Mouse (Mus musculus) forebrain, embryonic 11.5 days (tissue): ENCODE measurements around the gene Fank1. TPM values are rescaled to one million over a fixed set of nuclear protein-coding genes. Genes with fewer than 3 reads are reported as not detected.
A peak's percentile ranks its signal among the peaks of the same experiment; 100 is the strongest.

Source experiments
- ATAC-seq: fragments of 200-750 bp; cut with Nextera tagmentation; replicated peaks from 2 replicates; pipeline ENCODE4 v1.8.0; 2017; ENCODE audit warnings: moderate TSS enrichment; ENCODE audit not compliant: low FRiP score
- DNase-seq: peaks from one replicate; pipeline ENCODE4 v3.0.0-alpha.2; 2017; ENCODE audit warnings: low spot score
- H3K27ac ChIP-seq: fragments of 300-500 bp; sonication (generic); 2 replicates; pipeline ENCODE4 v1.5.1; 2014; ENCODE audit warnings: low read depth, low read length
- H3K27me3 ChIP-seq: fragments of 300-500 bp; sonication (generic); 2 replicates; pipeline ENCODE4 v1.6.1; 2014; ENCODE audit warnings: mild to moderate bottlenecking, low read length, mixed read lengths; ENCODE audit not compliant: control insufficient read depth, insufficient read depth
- H3K36me3 ChIP-seq: fragments of 300-500 bp; sonication (generic); 2 replicates; pipeline ENCODE4 v1.6.1; 2014; ENCODE audit warnings: mild to moderate bottlenecking, low read length, moderate library complexity, mixed read lengths; ENCODE audit not compliant: control insufficient read depth, insufficient read depth
- H3K4me1 ChIP-seq: fragments of 300-500 bp; sonication (generic); replicated peaks from 2 replicates; pipeline ENCODE4 v1.6.1; 2014; ENCODE audit warnings: low read length, mixed read lengths; ENCODE audit not compliant: control insufficient read depth, insufficient read depth
- H3K4me2 ChIP-seq: fragments of 300-500 bp; sonication (generic); 2 replicates; pipeline ENCODE4 v1.6.1; 2014; ENCODE audit warnings: low read depth, mild to moderate bottlenecking, low read length, moderate library complexity, mixed read lengths; ENCODE audit not compliant: severe bottlenecking
- H3K4me3 ChIP-seq: fragments of 300-500 bp; sonication (generic); 2 replicates; pipeline ENCODE4 v1.5.1; 2014; ENCODE audit warnings: low read depth, low read length
- H3K9ac ChIP-seq: fragments of 300-500 bp; sonication (generic); 2 replicates; pipeline ENCODE4 v1.6.1; 2014; ENCODE audit warnings: low read length
- H3K9me3 ChIP-seq: fragments of 300-500 bp; sonication (generic); 2 replicates; pipeline ENCODE4 v1.6.1; 2016; ENCODE audit warnings: low read length, mixed read lengths; ENCODE audit not compliant: control insufficient read depth
- WGBS: fragments of 180-500 bp; shearing (Covaris S2); extraction: QIAGEN DNeasy Blood & Tissue Kit; methylation state at CpG from one replicate; pipeline ENCODE4 v1.1.7; 2014; 5-methylcytosine and 5-hydroxymethylcytosine counted together
- polyA plus RNA-seq: library from polyadenylated mRNA; unstranded; fragments of >200 nt; fragmentation: Nextera tagmentation; extraction: Ambion mirVana; gene quantifications from 2 replicates; pipeline ENCODE4 v1.2.1, GENCODE M21; 2014

The Fank1 gene
- polyA plus RNA-seq, result 1.5 and 1.7 TPM in 2 replicates

DNA sequence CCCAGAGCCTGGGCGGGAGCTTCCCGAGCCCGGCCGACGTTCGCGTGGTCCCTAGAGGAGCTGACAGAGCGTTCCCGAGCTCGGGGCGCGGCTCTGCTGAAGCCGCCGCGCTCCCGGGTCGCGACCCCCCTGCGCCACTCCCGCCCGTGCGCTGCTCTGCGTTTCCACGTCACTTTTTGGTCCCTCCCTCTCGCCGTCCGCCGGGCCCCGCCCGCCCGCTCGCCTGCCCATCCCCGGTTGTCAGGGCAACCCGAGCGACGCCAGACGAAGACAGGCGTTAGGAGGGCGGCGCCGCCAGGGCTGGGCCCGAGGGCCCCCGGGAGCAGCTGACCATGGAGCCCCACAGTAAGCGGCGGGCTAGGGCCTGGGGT, at the start of gene Fank1:
TSS of gene Fank1 (plus strand) at position 236 of the 371 bp plus-strand sequence.
- ATAC-seq, result peak; percentile 94
- peak; percentile 95 for DNase-seq
- Histone ChIP-seq H3K4me3 (peak within 1 kb of the TSS; percentile 81), H3K27ac (no peak within 1 kb of the TSS), H3K27me3 (no peaks in the 10 kb centered on the region), H3K9me3 (no peaks in the 10 kb centered on the region), H3K4me1 (peaks cover 5% of the 10 kb centered on the region; the same call in 1 of the 2 replicates), H3K36me3 (no peaks in the 10 kb centered on the region), H3K9ac (peak within 1 kb of the TSS; percentile 81), H3K4me2 (peak within 1 kb of the TSS; percentile 85)
- WGBS, result 0% methylated on average over 44 of the region's 45 CpGs

DNA sequence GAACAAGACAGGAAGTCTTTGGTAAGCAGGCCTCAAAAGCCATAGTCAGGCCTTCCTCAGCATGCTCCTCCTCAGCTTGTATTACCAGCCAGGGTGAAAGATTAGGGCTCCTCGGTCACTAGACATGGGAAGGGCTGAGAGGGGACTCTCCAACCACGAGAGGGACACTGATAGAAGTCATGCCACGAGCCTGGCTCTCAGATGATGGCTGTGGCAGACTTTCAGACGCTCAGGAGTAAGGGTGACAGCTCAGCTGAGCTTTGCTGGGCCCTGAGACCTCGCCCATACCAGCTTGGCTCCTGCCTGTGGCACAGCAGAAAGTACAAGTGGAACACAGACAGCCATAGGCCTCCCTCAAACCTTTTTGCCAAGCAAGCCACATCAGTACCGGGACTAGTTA, 49.6 kb upstream of the Fank1 start:
- ATAC-seq (no peak), DNase-seq (no peak)
- H3K4me2 ChIP-seq, result no peak overlapping the region
- peaks cover 3% of the 10 kb centered on the region; the same call in 1 of the 2 replicates for H3K36me3 ChIP-seq
- WGBS, result 84% methylated on average over 6 of the region's 6 CpGs
- no peaks in the 10 kb centered on the region for H3K27me3 ChIP-seq
- no peak overlapping the region for H3K4me3 ChIP-seq
- H3K9me3 ChIP-seq, result no peaks in the 10 kb centered on the region
- H3K9ac ChIP-seq, result no peak overlapping the region
- H3K4me1 ChIP-seq, result no peaks in the 10 kb centered on the region
- no peak overlapping the region for H3K27ac ChIP-seq

DNA sequence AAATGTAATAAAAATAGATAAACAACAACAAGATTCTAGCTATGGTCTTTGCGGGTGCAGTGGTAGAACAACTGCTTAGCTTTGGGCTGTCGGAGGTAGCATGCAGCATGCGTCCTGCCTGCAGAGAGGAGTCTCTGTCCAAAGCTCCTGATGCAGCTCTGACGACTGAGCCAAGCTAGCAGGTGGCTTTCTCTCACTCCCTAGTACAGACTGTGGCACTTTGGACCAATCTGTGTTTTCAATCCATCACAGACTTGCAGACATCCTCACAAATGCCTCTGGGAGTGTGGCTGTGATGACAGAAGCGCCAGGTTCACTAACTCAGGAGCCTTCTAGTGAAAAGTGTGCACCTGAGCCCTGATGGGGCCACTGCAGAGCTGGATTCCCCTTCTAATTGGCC, 47.3 kb upstream of the Fank1 start:
- no peak for DNase-seq

GRCm38 (mm10) chr7:133730324-133731191, 46.1 kb upstream of the Fank1 start:
- Histone ChIP-seq H3K27me3 (no peaks in the 10 kb centered on the region), H3K4me1 (no peaks in the 10 kb centered on the region), H3K4me2 (no peak overlapping the region), H3K9ac (no peak overlapping the region), H3K36me3 (peaks cover 2% of the 10 kb centered on the region; the same call in 1 of the 2 replicates), H3K4me3 (no peak overlapping the region), H3K9me3 (no peaks in the 10 kb centered on the region), H3K27ac (no peak overlapping the region)
- DNase-seq (no peak), ATAC-seq (no peak)
- WGBS, result 89% methylated on average over 11 of the region's 11 CpGs

More for the DNA sequence above, 47.3 kb upstream of the Fank1 start:
- ATAC-seq, result no peak
- no peak overlapping the region for H3K4me2 ChIP-seq
- no peak overlapping the region for H3K4me3 ChIP-seq
- no peak overlapping the region for H3K27ac ChIP-seq
- no peaks in the 10 kb centered on the region for H3K27me3 ChIP-seq
- peaks cover 2% of the 10 kb centered on the region; the same call in 1 of the 2 replicates for H3K36me3 ChIP-seq
- H3K9ac ChIP-seq, result no peak overlapping the region
- no peaks in the 10 kb centered on the region for H3K9me3 ChIP-seq
- H3K4me1 ChIP-seq, result no peaks in the 10 kb centered on the region
- 80% methylated on average over 5 of the region's 5 CpGs for WGBS

DNA sequence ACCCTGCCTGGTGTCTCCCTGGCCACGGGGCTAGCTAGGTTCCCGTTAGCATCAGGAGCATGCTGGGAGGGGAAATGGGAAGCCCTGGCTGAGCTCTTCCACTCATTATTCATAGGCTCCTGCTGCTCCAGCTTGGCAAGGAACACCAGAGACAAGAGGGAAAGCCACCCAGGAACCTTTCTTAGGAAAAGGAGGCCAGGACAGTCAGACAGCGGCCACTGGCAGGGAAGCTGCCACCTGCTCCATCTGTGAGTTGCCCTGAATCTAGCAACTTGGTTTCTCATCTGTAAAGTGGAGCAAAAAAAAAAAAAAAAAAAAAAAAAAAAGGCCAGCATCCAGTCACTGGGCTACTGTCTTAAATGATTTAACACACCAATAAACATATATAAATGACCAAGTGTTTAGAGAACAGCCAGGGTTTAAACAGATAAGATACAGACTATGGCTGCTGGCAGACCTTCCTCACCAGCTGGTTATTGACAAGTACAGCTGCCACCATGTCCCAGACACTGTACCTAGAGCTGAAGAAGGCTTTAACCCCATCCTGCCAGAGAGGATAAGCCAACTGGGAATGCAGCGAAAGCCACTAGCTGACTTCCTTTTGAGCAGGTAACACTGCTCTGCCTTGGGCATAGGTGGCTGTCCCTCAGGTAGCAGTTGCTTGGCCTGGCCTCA, 44.6 kb upstream of the Fank1 start:
- no peak overlapping the region for H3K9ac ChIP-seq

DNA sequence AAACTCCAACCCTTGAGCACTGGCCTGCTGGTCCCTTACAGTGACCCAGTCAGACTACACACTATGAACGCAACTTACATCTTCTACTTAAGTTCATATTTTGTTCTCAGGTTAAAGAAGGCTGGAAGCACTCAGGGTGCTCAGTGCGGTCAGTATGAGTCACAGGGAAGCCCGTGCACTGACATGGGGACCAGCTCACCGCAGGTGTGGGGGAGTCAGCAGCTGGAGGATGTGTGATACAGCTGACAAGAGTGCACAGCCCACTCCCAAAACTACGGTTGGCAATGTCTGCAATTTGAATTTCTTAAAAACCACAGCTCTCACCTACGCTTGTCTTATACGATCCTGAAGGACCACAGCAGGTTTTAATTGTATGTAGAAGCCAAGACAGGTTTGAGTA, 36.1 kb upstream of the Fank1 start:
- H3K4me1 ChIP-seq, result no peaks in the 10 kb centered on the region
- 91% methylated on average over 7 of the region's 7 CpGs for WGBS
- ATAC-seq, result no peak
- H3K4me3 ChIP-seq, result no peak overlapping the region
- H3K9ac ChIP-seq, result no peak overlapping the region
- peaks cover 6% of the 10 kb centered on the region; the same call in 1 of the 2 replicates for H3K36me3 ChIP-seq
- H3K27ac ChIP-seq, result no peak overlapping the region
- no peak for DNase-seq
- H3K4me2 ChIP-seq, result no peak overlapping the region
- H3K27me3 ChIP-seq, result no peaks in the 10 kb centered on the region
- no peaks in the 10 kb centered on the region for H3K9me3 ChIP-seq

More for the DNA sequence above, 44.6 kb upstream of the Fank1 start:
- WGBS, result 74% methylated on average over 4 of the region's 4 CpGs
- DNase-seq, result no peak
- Histone ChIP-seq H3K27ac (no peak overlapping the region), H3K4me1 (no peaks in the 10 kb centered on the region), H3K27me3 (no peaks in the 10 kb centered on the region), H3K4me3 (no peak overlapping the region), H3K4me2 (no peak overlapping the region), H3K36me3 (peaks cover 2% of the 10 kb centered on the region; the same call in 1 of the 2 replicates), H3K9me3 (no peaks in the 10 kb centered on the region)
- ATAC-seq, result no peak

GRCm38 (mm10) chr7:133742530-133743325, 33.9 kb upstream of the Fank1 start:
- Histone ChIP-seq H3K27ac (no peak overlapping the region), H3K9ac (no peak overlapping the region), H3K27me3 (no peaks in the 10 kb centered on the region), H3K36me3 (peaks cover 6% of the 10 kb centered on the region; the same call in 1 of the 2 replicates), H3K4me1 (no peaks in the 10 kb centered on the region), H3K4me2 (no peak overlapping the region), H3K9me3 (no peaks in the 10 kb centered on the region), H3K4me3 (no peak overlapping the region)
- ATAC-seq (no peak), DNase-seq (no peak)
- 95% methylated on average over 12 of the region's 12 CpGs for WGBS

GRCm38 (mm10) chr7:133743611-133744010, 33.0 kb upstream of the Fank1 start:
- Histone ChIP-seq H3K27me3 (no peaks in the 10 kb centered on the region), H3K4me2 (no peak overlapping the region), H3K9me3 (no peaks in the 10 kb centered on the region), H3K4me1 (no peaks in the 10 kb centered on the region), H3K4me3 (no peak overlapping the region), H3K27ac (no peak overlapping the region), H3K36me3 (peaks cover 6% of the 10 kb centered on the region; the same call in 1 of the 2 replicates), H3K9ac (no peak overlapping the region)
- ATAC-seq, result no peak
- no peak for DNase-seq
- 85% methylated on average over 4 of the region's 4 CpGs for WGBS
